Mouse (Mus musculus): ENCODE data around the gene Isoc2a.
"Not testable (repeated sequence)": the region's sequence is repeated elsewhere in the genome, so short reads cannot be mapped to it uniquely, and the experiment has no call there.

GRCm38 (mm10) chr7:4879036-4879435 lies 2.1 kb downstream of the Isoc2a start:
- not testable (repeated sequence) for TF ChIP-seq EP300, CTCF (IDR thresholded peaks at IDR 0.05)

Measured in lung, postnatal 0 days (tissue).